Comparison of ENCODE assay signal across 13 mouse cellular contexts in genomic region chr7:84361086-84361684, GRCm38 (mm10). TPM values are rescaled to one million over a fixed set of nuclear protein-coding genes. Genes with fewer than 3 reads are reported as not detected.
DNase-seq lines count a peak whose midpoint lies in the region; ATAC-seq and TF ChIP-seq lines count a peak whose summit lies in the region.
"Had no signal": no experiment of that assay in that cellular context is flagged by ENCODE, and none has a peak within 500 bp of the region (broad histone marks: within the 10 kb centered on the region; RNA-seq: fewer than 3 reads in every experiment).

No protein-coding gene starts in this region.

- in situ Hi-C loops in ES-E14 (cut with MboI; ENCODE audit: low sequenced_read_pairs in 2 of 2, unreplicated experiment in 2 of 2), result no loop called here

- WGBS in kidney, embryonic 16.5 days, result 70% methylated on average over 10 of the region's 10 CpGs

- H3K4me1 ChIP-seq in kidney, embryonic 16.5 days (ENCODE audit: insufficient read depth, low read length), result peaks cover 6% of the 10 kb centered on the region
- H3K4me1 ChIP-seq in ES-E14 (ENCODE audit: control insufficient read depth in 2 of 2, insufficient read depth in 2 of 2, low read length in 2 of 2, poor library complexity in 1 of 2), result peaks cover 0 to 6% of the 10 kb centered on the region in 2 experiments; a peak in 1 of 4 replicates

- no peak overlapping the region for H3K27ac ChIP-seq in kidney, embryonic 16.5 days (ENCODE audit: low read length)
- no peak overlapping the region for H3K27ac ChIP-seq in ES-E14 (ENCODE audit: insufficient read depth, low read depth, low read length, poor library complexity, severe bottlenecking)
- H3K27ac ChIP-seq: forebrain, embryonic 13.5 days had no signal

- no peak for ATAC-seq in kidney, embryonic 16.5 days (ENCODE audit: low FRiP score, low TSS enrichment)
- no peak for ATAC-seq in megakaryocyte progenitor cell, adult 5-6 weeks (replicated peaks; ENCODE audit: poor library complexity)
- ATAC-seq: activated CD4-positive, CD25-positive, alpha-beta regulatory T cell, adult 4 months; forebrain, embryonic 13.5 days had no signal

- no peak overlapping the region for H3K4me3 ChIP-seq in kidney, embryonic 16.5 days (ENCODE audit: low read length)
- no peak overlapping the region for H3K4me3 ChIP-seq in ES-E14 (ENCODE audit: insufficient read depth in 1 of 2, low read depth in 1 of 2, low read length in 2 of 2, poor library complexity in 1 of 2, severe bottlenecking in 1 of 2)
- H3K4me3 ChIP-seq: forebrain, embryonic 13.5 days had no signal

- H3K9ac ChIP-seq in kidney, embryonic 16.5 days (replicated peaks; ENCODE audit: low read length), result no peak overlapping the region
- H3K9ac ChIP-seq in ES-E14 (ENCODE audit: insufficient read depth, low read depth, low read length, poor library complexity, severe bottlenecking), result no peak overlapping the region
- H3K9ac ChIP-seq: forebrain, embryonic 13.5 days had no signal

- no peaks in the 10 kb centered on the region for H3K27me3 ChIP-seq in kidney, embryonic 16.5 days (ENCODE audit: insufficient read depth, low read length)
- H3K27me3 ChIP-seq: forebrain, embryonic 13.5 days had no signal

- peak; percentile 85 for DNase-seq in kidney, adult 11 months
- DNase-seq in ES-E14 (ENCODE audit: low read depth, low spot score), result peak; percentile 50
- DNase-seq in ZHBTc4 (ENCODE audit: low read depth, low spot score), result peak; percentile 93
- peak; percentile 77 to 81 for DNase-seq in kidney, postnatal 36 days
- DNase-seq in ovary, postnatal 36 days (ENCODE audit: low spot score), result no peak
- DNase-seq in cerebellum, postnatal 4 days (ENCODE audit: low spot score in 2 of 2), result no peak
- DNase-seq: heart, adult 11 months; heart, postnatal 36 days; right cerebral cortex, adult 18-20 months had no signal

- no peaks in the 10 kb centered on the region for H3K9me3 ChIP-seq in kidney, embryonic 16.5 days (ENCODE audit: low read length)
- H3K9me3 ChIP-seq in ES-E14 (ENCODE audit: control insufficient read depth, insufficient read depth, low read depth, low read length), result no peaks in the 10 kb centered on the region
- H3K9me3 ChIP-seq: forebrain, embryonic 13.5 days had no signal

- H3K36me3 ChIP-seq in kidney, embryonic 16.5 days (ENCODE audit: insufficient read depth, low read length), result no peaks in the 10 kb centered on the region
- H3K36me3 ChIP-seq in ES-E14 (ENCODE audit: control insufficient read depth, insufficient read depth, low read length, poor library complexity, severe bottlenecking), result no peaks in the 10 kb centered on the region

- no peak overlapping the region for H3K4me2 ChIP-seq in kidney, embryonic 16.5 days (replicated peaks; ENCODE audit: low read depth, low read length)
- H3K4me2 ChIP-seq: forebrain, embryonic 13.5 days had no signal

TF ChIP-seq in ES-E14, 5 proteins besides CTCF, POLR2A, EP300 and RAD21:
- TF ChIP-seq ZNF384 (IDR thresholded peaks at IDR 0.05; ENCODE audit: low read depth, low read length) (no peak), MAFK (IDR thresholded peaks at IDR 0.05; ENCODE audit: insufficient read depth, low read depth, low read length) (peak; percentile 61; the same call in 1 of the 2 replicates), HCFC1 (IDR thresholded peaks at IDR 0.05; ENCODE audit: borderline replicate concordance, insufficient read depth, low read length) (no peak), ZC3H11A (IDR thresholded peaks at IDR 0.05; ENCODE audit: borderline replicate concordance, low read depth, low read length) (no peak), CHD2 (IDR thresholded peaks at IDR 0.05; ENCODE audit: low read depth, low read length) (no peak)

RNA-seq across cellular contexts. Expression of gene Arnt2, which starts 48.8 kb away (rescaled TPM):
- 10.8 and 10.9 TPM in 2 replicates for polyA plus RNA-seq in kidney, embryonic 16.5 days (2015; fragmentation: Nextera tagmentation; extraction: Ambion mirVana)
- 2.8 and 3.2 TPM in 2 replicates for total RNA-seq in ES-E14 (2012; rRNA removed)
- not detected in 2 replicates for total RNA-seq in megakaryocyte progenitor cell, adult 5-6 weeks (2015)
- total RNA-seq in megakaryocyte progenitor cell, adult 5-6 weeks (2017), result not detected in 2 replicates

Comparison
In these comparisons a context has a peak if more than half of its experiments do, and no peak if none do; other contexts are left out.
1. DNase-seq: peak in kidney, adult 11 months (single experiment), ES-E14 (single experiment), ZHBTc4 (single experiment) and kidney, postnatal 36 days (2 of 2); none in ovary, postnatal 36 days (single experiment) and cerebellum, postnatal 4 days (0 of 2).